Mouse (Mus musculus) hindbrain, embryonic 11.5 days (tissue): ENCODE data around the gene Arhgap17. TPM values are rescaled to one million over a fixed set of nuclear protein-coding genes. Genes with fewer than 3 reads are reported as not detected.

Source experiments
- ATAC-seq: fragments of 200-750 bp; cut with Nextera tagmentation; 2 replicates; pipeline ENCODE4 v1.8.0; 2017; ENCODE audit warnings: mild to moderate bottlenecking, moderate TSS enrichment, moderate library complexity; ENCODE audit not compliant: low FRiP score
- DNase-seq: peaks from one replicate; pipeline ENCODE4 v3.0.0-alpha.2; 2015; ENCODE audit warnings: low spot score
- H3K27ac ChIP-seq: fragments of 300-500 bp; sonication (generic); 2 replicates; pipeline ENCODE4 v1.5.1; 2014; ENCODE audit warnings: mild to moderate bottlenecking, low read depth, low read length
- H3K27me3 ChIP-seq: fragments of 300-500 bp; sonication (generic); 2 replicates; pipeline ENCODE4 v1.6.1; 2014; ENCODE audit warnings: mild to moderate bottlenecking, low read length, moderate library complexity, mixed read lengths; ENCODE audit not compliant: control insufficient read depth, insufficient read depth
- H3K36me3 ChIP-seq: fragments of 300-500 bp; sonication (generic); 2 replicates; pipeline ENCODE4 v1.6.1; 2014; ENCODE audit warnings: mild to moderate bottlenecking, low read length, moderate library complexity, mixed read lengths; ENCODE audit not compliant: control insufficient read depth, insufficient read depth
- H3K4me1 ChIP-seq: fragments of 300-500 bp; sonication (generic); replicated peaks from 2 replicates; pipeline ENCODE4 v1.6.1; 2014; ENCODE audit warnings: low read length, mixed read lengths; ENCODE audit not compliant: control insufficient read depth, insufficient read depth
- H3K4me2 ChIP-seq: fragments of 300-500 bp; sonication (generic); replicated peaks from 2 replicates; pipeline ENCODE4 v1.6.1; 2014; ENCODE audit warnings: mild to moderate bottlenecking, low read depth, low read length
- H3K4me3 ChIP-seq: fragments of 300-500 bp; sonication (generic); 2 replicates; pipeline ENCODE4 v1.5.1; 2014; ENCODE audit warnings: low read depth, low read length
- H3K9ac ChIP-seq: fragments of 300-500 bp; sonication (generic); 2 replicates; pipeline ENCODE4 v1.6.1; 2014; ENCODE audit warnings: low read depth, low read length
- H3K9me3 ChIP-seq: fragments of 300-500 bp; sonication (generic); 2 replicates; pipeline ENCODE4 v1.6.1; 2016; ENCODE audit warnings: low read length; ENCODE audit not compliant: control insufficient read depth
- WGBS: fragments of 180-500 bp; shearing (Covaris S2); extraction: QIAGEN DNeasy Blood & Tissue Kit; methylation state at CpG from one replicate; pipeline ENCODE4 v1.1.7; 2014; 5-methylcytosine and 5-hydroxymethylcytosine counted together
- polyA plus RNA-seq: library from polyadenylated mRNA; unstranded; fragments of >200 nt; fragmentation: Nextera tagmentation; extraction: Ambion mirVana; gene quantifications from 2 replicates; pipeline ENCODE4 v1.2.1, GENCODE M21; 2014

The Arhgap17 gene
- polyA plus RNA-seq, 1 experiment from 2014 or later, result 23.6 TPM

DNA sequence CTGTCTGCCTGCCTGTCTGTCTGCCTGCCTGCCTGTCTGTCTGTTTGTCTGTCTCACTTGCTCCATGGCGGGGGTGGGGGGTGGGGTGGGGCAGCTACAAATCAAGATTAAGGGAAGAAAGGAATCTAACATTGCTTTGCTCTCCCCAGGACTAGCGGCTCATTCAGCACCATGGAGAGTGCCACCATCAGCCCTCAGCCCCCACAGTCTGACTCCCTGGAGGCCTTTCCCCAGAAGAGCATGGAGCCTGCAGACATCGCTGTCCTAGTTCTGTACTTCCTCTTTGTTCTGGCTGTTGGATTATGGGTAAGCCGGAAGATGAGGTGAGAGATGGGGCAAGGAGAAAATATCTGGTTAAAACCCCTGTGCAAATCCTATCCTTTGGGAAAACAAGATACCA lies 134.3 kb downstream of the Arhgap17 start:
- Histone ChIP-seq H3K27ac (no peak overlapping the region), H3K27me3 (no peaks in the 10 kb centered on the region), H3K9ac (no peak overlapping the region), H3K4me3 (no peak overlapping the region), H3K4me1 (no peaks in the 10 kb centered on the region), H3K4me2 (no peak overlapping the region), H3K9me3 (no peaks in the 10 kb centered on the region), H3K36me3 (no peaks in the 10 kb centered on the region)
- no peak for ATAC-seq
- 29% methylated on average over 4 of the region's 4 CpGs for WGBS
- peak; percentile 51 for DNase-seq

Other genes with a start within 250 kb of the Arhgap17 start
- 44.0 and 61.3 TPM in 2 replicates for gene Tnrc6a, start 246.0 kb downstream of the Arhgap17 start, polyA plus RNA-seq
- gene Slc5a11, start 155.1 kb downstream of the Arhgap17 start, polyA plus RNA-seq, result 0.43 TPM in 1 of 2 replicates, not detected in the other
- 69.5 and 70.5 TPM in 2 replicates for gene Lcmt1, start 131 bp downstream of the Arhgap17 start, polyA plus RNA-seq
- 0.98 and 1.4 TPM in 2 replicates for gene Aqp8, start 92.4 kb upstream of the Arhgap17 start, polyA plus RNA-seq
- gene Zkscan2, start 130.5 kb upstream of the Arhgap17 start, polyA plus RNA-seq, result 6.5 and 9.0 TPM in 2 replicates